Mouse (Mus musculus) liver, postnatal 0 days (tissue): ENCODE results near the gene Gapdh.

Source experiments
- CTCF ChIP-seq: sonication (generic); IDR thresholded peaks from 2 replicates; pipeline ENCODE4 v1.5.1; 2016; ENCODE audit warnings: antibody characterized with exemption, low read depth
- EP300 ChIP-seq: IDR thresholded peaks from 2 replicates; pipeline ENCODE4 v1.6.1; 2016; ENCODE audit warnings: antibody characterized with exemption, low read depth, mild to moderate bottlenecking

GRCm38 (mm10) chr6:125147329-125147728 is 18.9 kb downstream of the Gapdh start:
- TF ChIP-seq CTCF: no peak
- TF ChIP-seq EP300: no peak
